In genomic region chr5:25498346-25498820, GRCm38 (mm10) we compare ENCODE assay signal across 8 mouse cellular contexts. TPM values are rescaled to one million over a fixed set of nuclear protein-coding genes. Genes with fewer than 3 reads are reported as not detected.
DNase-seq lines count a peak whose midpoint lies in the region; ATAC-seq and TF ChIP-seq lines count a peak whose summit lies in the region.

Gene Kmt2c, minus strand, starts transcription at chr5:25498783.

- 0 out of 2 replicates have a peak, but pooled peaks have one; percentile 40 for TF ChIP-seq POLR2A in limb, embryonic 14.5 days (IDR thresholded peaks at IDR 0.05; ENCODE audit: borderline replicate concordance, extremely low read depth, insufficient read depth, insufficient read length)

- H3K9ac ChIP-seq in intestine, embryonic 15.5 days: peak within 1 kb of the TSS; percentile 93
- peak within 1 kb of the TSS; percentile 93 for H3K9ac ChIP-seq in limb, embryonic 14.5 days (ENCODE audit: low read depth, low read length, severe bottlenecking)

- peaks cover 3% of the 10 kb centered on the region; the same call in 1 of the 2 replicates for H3K4me1 ChIP-seq in intestine, embryonic 15.5 days (replicated peaks)
- peaks cover 14% of the 10 kb centered on the region for H3K4me1 ChIP-seq in limb, embryonic 14.5 days (ENCODE audit: control insufficient read depth, insufficient read depth, low read length)

- peak within 1 kb of the TSS; percentile 100 for H3K27ac ChIP-seq in intestine, embryonic 15.5 days
- H3K27ac ChIP-seq in limb, embryonic 14.5 days (replicated peaks; ENCODE audit: low read depth, low read length): peak within 1 kb of the TSS; percentile 98

- under 1% methylated on average over 47 of the region's 54 CpGs for whole genome bisulfite sequencing in intestine, embryonic 15.5 days
- 0% methylated on average over 17 of the region's 54 CpGs for WGBS in limb, embryonic 14.5 days

- DNase-seq in A20 (ENCODE audit: low read depth, low spot score) (peak; percentile 83), adipocyte (ENCODE audit: low spot score) (peak; percentile 74)
- peak; percentile 81 for DNase-seq in embryo, embryonic 9.5 days (ENCODE audit: extremely low spot score)
- DNase-seq in gastrocnemius, postnatal 4 days (ENCODE audit: low spot score in 2 of 2): peak; percentile 54 to 59
- DNase-seq in limb, embryonic 14.5 days (ENCODE audit: low spot score): no peak
- peak; percentile 35 for DNase-seq in telencephalon, adult 2 months (ENCODE audit: low read depth, low spot score)

- no peaks in the 10 kb centered on the region for H3K27me3 ChIP-seq in intestine, embryonic 15.5 days (replicated peaks)
- no peaks in the 10 kb centered on the region for H3K27me3 ChIP-seq in limb, embryonic 14.5 days (ENCODE audit: control insufficient read depth, insufficient read depth, low read length)

- peak within 1 kb of the TSS; percentile 81 for H3K4me2 ChIP-seq in intestine, embryonic 15.5 days (replicated peaks)
- peak within 1 kb of the TSS; percentile 69 for H3K4me2 ChIP-seq in limb, embryonic 14.5 days (replicated peaks; ENCODE audit: low read depth, low read length, severe bottlenecking)

- peak within 1 kb of the TSS; percentile 96 for H3K4me3 ChIP-seq in intestine, embryonic 15.5 days (replicated peaks)
- H3K4me3 ChIP-seq in limb, embryonic 14.5 days (replicated peaks; ENCODE audit: low read length): peak within 1 kb of the TSS; percentile 98

- no peaks in the 10 kb centered on the region for H3K36me3 ChIP-seq in intestine, embryonic 15.5 days
- H3K36me3 ChIP-seq in limb, embryonic 14.5 days (ENCODE audit: control insufficient read depth, insufficient read depth, low read length): no peaks in the 10 kb centered on the region

- no peaks in the 10 kb centered on the region for H3K9me3 ChIP-seq in intestine, embryonic 15.5 days
- no peaks in the 10 kb centered on the region for H3K9me3 ChIP-seq in limb, embryonic 14.5 days (ENCODE audit: control insufficient read depth, low read length)

- ATAC-seq in intestine, embryonic 15.5 days: peak; percentile 29
- 0 out of 2 replicates have a peak, but pooled peaks have one; percentile 1 for ATAC-seq in limb, embryonic 14.5 days (ENCODE audit: low FRiP score, low read depth)
- 0 out of 2 replicates have a peak, but pooled peaks have one; percentile 6 for ATAC-seq in monocyte, adult 5-6 weeks (replicated peaks; ENCODE audit: insufficient number of reproducible peaks, low FRiP score, low TSS enrichment, poor library complexity, severe bottlenecking)

RNA-seq across cellular contexts. Expression of gene Kmt2c, which starts in this region (rescaled TPM):
- 10 to 100 TPM; 50.8 to 50.9 TPM for total RNA-seq in gastrocnemius, postnatal 4 days (2021)
- 11.5 and 11.8 TPM in 2 replicates for polyA plus RNA-seq in intestine, embryonic 15.5 days (2015; fragmentation: Nextera tagmentation; extraction: Ambion mirVana)
- 26.5 and 30.4 TPM in 2 replicates for polyA plus RNA-seq in limb, embryonic 14.5 days (2012; rRNA removed)
- polyA plus RNA-seq in limb, embryonic 14.5 days (2014; fragmentation: Nextera tagmentation; extraction: Ambion mirVana): 19.8 and 24.6 TPM in 2 replicates
- 71.9 to 130 TPM (median 77.4 TPM) in 3 replicates for total RNA-seq in monocyte, adult 5-6 weeks (2017)
